ENCODE assay signal across 8 mouse cellular contexts in genomic region chr11:24739710-24740255, GRCm38 (mm10).
DNase-seq lines count a peak whose midpoint lies in the region; ATAC-seq and TF ChIP-seq lines count a peak whose summit lies in the region.

No protein-coding gene starts in this region.

- no peak for TF ChIP-seq EP300 in heart, adult 2 months (IDR thresholded peaks at IDR 0.05; ENCODE audit: insufficient read depth, low read depth, low read length)

- H3K79me2 ChIP-seq in heart, adult 2 months (replicated peaks; ENCODE audit: control insufficient read depth, insufficient read depth, low read length), result no peaks in the 10 kb centered on the region

- ATAC-seq in forebrain, postnatal 0 days, result peak; percentile 86
- peak; percentile 84 for ATAC-seq in midbrain, embryonic 13.5 days

- DNase-seq in heart, embryonic 10.5 days (ENCODE audit: low spot score), result no peak
- DNase-seq in heart, adult 2 months, result no peak
- peak; percentile 54 for DNase-seq in R1 (ENCODE audit: low read depth, low spot score)
- peak; percentile 79 for DNase-seq in forebrain, postnatal 0 days
- DNase-seq in urinary bladder, postnatal 36 days (ENCODE audit: low spot score in 2 of 2), result no peak
- no peak for DNase-seq in gastrocnemius, postnatal 4 days (ENCODE audit: low spot score in 2 of 2)
- DNase-seq in adrenal gland, adult 18-20 months (ENCODE audit: low spot score in 2 of 2), result no peak

- peak overlapping the region; percentile 49 for H3K4me3 ChIP-seq in heart, embryonic 10.5 days
- no peak overlapping the region for H3K4me3 ChIP-seq in heart, adult 2 months
- peak overlapping the region; percentile 31 for H3K4me3 ChIP-seq in forebrain, postnatal 0 days (ENCODE audit: low read depth, low read length)
- H3K4me3 ChIP-seq in midbrain, embryonic 13.5 days (replicated peaks), result peak overlapping the region; percentile 35

- H3K36me3 ChIP-seq in heart, embryonic 10.5 days, result no peaks in the 10 kb centered on the region
- no peaks in the 10 kb centered on the region for H3K36me3 ChIP-seq in heart, adult 2 months (ENCODE audit: control insufficient read depth, insufficient read depth, low read length)
- no peaks in the 10 kb centered on the region for H3K36me3 ChIP-seq in forebrain, postnatal 0 days (ENCODE audit: insufficient read depth)
- no peaks in the 10 kb centered on the region for H3K36me3 ChIP-seq in midbrain, embryonic 13.5 days

- no peak overlapping the region for H3K9ac ChIP-seq in heart, adult 2 months (ENCODE audit: low read depth, low read length)
- H3K9ac ChIP-seq in forebrain, postnatal 0 days, result peak overlapping the region; percentile 53
- H3K9ac ChIP-seq in midbrain, embryonic 13.5 days (replicated peaks), result peak overlapping the region; percentile 58

- no peaks in the 10 kb centered on the region for H3K27me3 ChIP-seq in heart, embryonic 10.5 days (ENCODE audit: insufficient read depth, poor library complexity, severe bottlenecking)
- H3K27me3 ChIP-seq in heart, adult 2 months (ENCODE audit: control insufficient read depth, insufficient read depth, low read length), result no peaks in the 10 kb centered on the region
- H3K27me3 ChIP-seq in forebrain, postnatal 0 days (ENCODE audit: insufficient read depth, low read length), result no peaks in the 10 kb centered on the region
- no peaks in the 10 kb centered on the region for H3K27me3 ChIP-seq in midbrain, embryonic 13.5 days

- intact Hi-C loops in heart, adult 2 months (cut with DNase I), result no loop called here

- H3K27ac ChIP-seq in heart, embryonic 10.5 days, result no peak overlapping the region
- H3K27ac ChIP-seq in heart, adult 2 months, result no peak overlapping the region
- peak overlapping the region; percentile 81 for H3K27ac ChIP-seq in forebrain, postnatal 0 days (ENCODE audit: low read depth, low read length)
- peak overlapping the region; percentile 83 for H3K27ac ChIP-seq in midbrain, embryonic 13.5 days

- no peak for TF ChIP-seq POLR2A in heart, adult 2 months (IDR thresholded peaks at IDR 0.05; ENCODE audit: insufficient read depth, low read depth, low read length)

- 5% methylated on average over 14 of the region's 14 CpGs for WGBS in heart, embryonic 10.5 days
- WGBS in heart, adult 2 months, result 15% methylated on average over 14 of the region's 14 CpGs
- WGBS in forebrain, postnatal 0 days, result 4% methylated on average over 14 of the region's 14 CpGs
- WGBS in midbrain, embryonic 13.5 days, result 2% methylated on average over 14 of the region's 14 CpGs

- peak overlapping the region; percentile 47 for H3K4me2 ChIP-seq in forebrain, postnatal 0 days (ENCODE audit: low read depth)
- peak overlapping the region; percentile 61 for H3K4me2 ChIP-seq in midbrain, embryonic 13.5 days (replicated peaks)

- H3K4me1 ChIP-seq in heart, embryonic 10.5 days, result peaks cover 4% of the 10 kb centered on the region; the same call in 1 of the 2 replicates
- no peaks in the 10 kb centered on the region for H3K4me1 ChIP-seq in heart, adult 2 months (ENCODE audit: control insufficient read depth, insufficient read depth, low read length)
- H3K4me1 ChIP-seq in forebrain, postnatal 0 days (ENCODE audit: insufficient read depth), result peaks cover 14% of the 10 kb centered on the region
- H3K4me1 ChIP-seq in midbrain, embryonic 13.5 days (replicated peaks), result peaks cover 29% of the 10 kb centered on the region

- H3K9me3 ChIP-seq in heart, embryonic 10.5 days, result no peaks in the 10 kb centered on the region
- H3K9me3 ChIP-seq in forebrain, postnatal 0 days (ENCODE audit: low read length), result no peaks in the 10 kb centered on the region
- no peaks in the 10 kb centered on the region for H3K9me3 ChIP-seq in midbrain, embryonic 13.5 days

- TF ChIP-seq CTCF in heart, adult 2 months (IDR thresholded peaks at IDR 0.05), result no peak
- TF ChIP-seq CTCF in forebrain, postnatal 0 days (IDR thresholded peaks at IDR 0.05; ENCODE audit: low read depth), result no peak

Comparison
In these comparisons a context has a peak if more than half of its experiments do, and no peak if none do; other contexts are left out.
1. DNase-seq: peak in R1 (single experiment) and forebrain, postnatal 0 days (single experiment); none in heart, embryonic 10.5 days (single experiment), heart, adult 2 months (0 of 2), urinary bladder, postnatal 36 days (0 of 2), gastrocnemius, postnatal 4 days (0 of 2) and adrenal gland, adult 18-20 months (0 of 2).
2. H3K27ac ChIP-seq: peak in forebrain, postnatal 0 days (single experiment) and midbrain, embryonic 13.5 days (single experiment); none in heart, embryonic 10.5 days (single experiment) and heart, adult 2 months (single experiment).